Mouse (Mus musculus) kidney, adult 18-20 months (tissue): ENCODE measurements around the gene Zbtb16.

Experiments
- DNase-seq: peaks from one replicate; pipeline ENCODE4 v3.0.0; 2021

The Zbtb16 gene

GRCm38 (mm10) chr9:48835631-48836565, at the start of gene Zbtb16:
TSS of gene Zbtb16 (minus strand) at chr9:48836222.
- DNase-seq = peak; percentile 89

DNA sequence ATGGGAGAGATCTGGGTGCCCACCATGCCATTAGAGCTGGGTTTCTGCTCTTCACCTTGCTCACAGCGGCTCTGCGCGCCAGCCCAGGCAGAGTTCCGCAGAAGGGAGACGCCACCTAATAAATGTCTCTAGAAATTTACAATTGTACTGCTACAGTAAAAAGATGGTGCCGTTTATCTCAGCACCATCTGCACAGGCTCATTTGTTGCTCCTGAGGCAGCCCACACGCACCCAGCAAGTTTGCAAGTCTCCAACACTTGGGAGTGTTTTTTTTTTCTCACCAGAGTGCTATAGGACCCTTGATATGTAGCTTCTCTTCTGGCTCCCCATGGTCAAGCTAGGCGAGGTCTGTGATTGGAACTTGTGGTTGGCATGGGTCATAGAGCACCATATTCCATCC, 36.9 kb upstream of the Zbtb16 start:
- DNase-seq = no peak

- no peak for DNase-seq
Observed at GRCm38 (mm10) chr9:48866523-48867121, 30.6 kb upstream of the Zbtb16 start.

GRCm38 (mm10) chr9:48865235-48865634, 29.2 kb upstream of the Zbtb16 start:
- no peak for DNase-seq

GRCm38 (mm10) chr9:48861481-48861880, 25.5 kb upstream of the Zbtb16 start:
- no peak for DNase-seq

DNA sequence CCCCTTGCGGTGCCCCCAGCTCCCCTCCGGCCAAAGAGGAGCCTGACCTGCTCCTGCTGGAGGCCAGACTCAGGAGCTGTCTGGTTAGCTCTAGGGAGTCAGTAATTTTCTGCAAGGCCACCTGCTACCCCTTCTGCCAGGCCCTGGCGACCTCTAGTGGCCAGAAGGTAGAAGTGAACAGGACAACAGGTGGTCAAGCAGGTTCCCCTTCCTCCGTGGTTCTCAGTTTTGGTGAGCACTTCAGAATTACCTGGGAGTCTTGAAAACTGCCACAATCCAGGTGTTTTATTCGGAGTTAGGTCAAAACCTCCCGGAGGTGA, 24.5 kb upstream of the Zbtb16 start:
- DNase-seq = peak; percentile 79

- DNase-seq = no peak
Observed at GRCm38 (mm10) chr9:48859828-48860525, 24.0 kb upstream of the Zbtb16 start.

DNA sequence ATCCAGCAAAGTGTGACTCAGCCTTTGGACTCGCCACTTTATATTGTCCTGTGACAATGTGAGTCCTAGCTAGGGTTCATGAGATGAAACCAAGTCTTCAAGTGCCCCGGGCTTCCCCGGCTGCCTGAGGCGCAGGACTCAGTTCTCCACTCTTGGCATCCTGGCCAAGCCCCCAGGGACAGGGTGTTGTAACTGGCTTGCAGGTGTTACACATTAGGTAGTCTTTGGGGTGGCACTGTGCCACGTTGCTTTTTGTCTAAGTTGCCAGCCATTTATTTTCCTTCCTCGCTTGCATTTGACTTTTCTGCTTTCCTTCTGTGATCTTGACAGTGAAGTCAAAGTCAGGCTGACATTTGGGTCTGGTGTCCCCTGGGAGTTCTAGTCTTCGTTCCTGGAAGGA, 21.9 kb upstream of the Zbtb16 start:
- peak; percentile 6 for DNase-seq

GRCm38 (mm10) chr9:48856240-48856639, 20.2 kb upstream of the Zbtb16 start:
- DNase-seq = no peak

DNA sequence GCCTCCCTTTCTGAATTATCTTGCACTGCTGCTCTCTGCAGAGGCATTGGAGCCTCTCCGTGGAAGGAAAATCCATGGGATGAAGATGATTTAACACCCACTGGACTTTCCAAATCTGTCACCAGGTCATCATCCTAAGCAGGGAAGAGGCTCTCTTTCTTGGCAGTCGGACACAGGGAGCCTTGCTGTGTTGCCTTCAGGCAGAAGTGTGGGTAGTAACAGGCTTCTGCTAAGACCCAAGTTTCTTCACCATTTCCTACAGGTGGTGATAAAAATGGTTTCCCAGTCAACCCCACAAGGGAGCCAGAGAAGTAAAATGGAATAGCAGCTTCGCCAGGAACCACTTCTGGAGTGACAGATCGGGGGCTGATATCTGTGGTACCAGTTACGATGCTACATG, 13.5 kb upstream of the Zbtb16 start:
- DNase-seq = no peak

DNA sequence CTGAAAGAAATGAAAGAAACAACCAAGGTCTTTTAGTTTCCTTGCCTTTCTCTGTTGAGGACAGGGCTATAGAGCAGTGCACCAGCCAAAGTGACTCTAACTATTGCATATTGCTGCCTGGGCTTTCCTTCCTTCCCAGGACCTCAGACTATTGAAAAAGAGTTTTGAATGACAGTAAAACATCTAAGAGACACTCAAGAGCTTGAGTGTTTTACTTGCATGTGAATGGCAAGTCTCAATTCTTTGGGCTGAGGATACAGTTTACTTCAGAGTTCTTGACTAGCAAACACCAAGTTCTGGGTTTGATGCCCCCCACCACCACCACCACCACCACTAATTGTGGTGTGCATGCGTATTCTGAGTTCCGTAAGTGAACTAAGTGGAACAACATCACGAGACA, 3.5 kb upstream of the Zbtb16 start:
- no peak for DNase-seq

GRCm38 (mm10) chr9:48838346-48838745, 2.3 kb upstream of the Zbtb16 start:
- no peak for DNase-seq

DNA sequence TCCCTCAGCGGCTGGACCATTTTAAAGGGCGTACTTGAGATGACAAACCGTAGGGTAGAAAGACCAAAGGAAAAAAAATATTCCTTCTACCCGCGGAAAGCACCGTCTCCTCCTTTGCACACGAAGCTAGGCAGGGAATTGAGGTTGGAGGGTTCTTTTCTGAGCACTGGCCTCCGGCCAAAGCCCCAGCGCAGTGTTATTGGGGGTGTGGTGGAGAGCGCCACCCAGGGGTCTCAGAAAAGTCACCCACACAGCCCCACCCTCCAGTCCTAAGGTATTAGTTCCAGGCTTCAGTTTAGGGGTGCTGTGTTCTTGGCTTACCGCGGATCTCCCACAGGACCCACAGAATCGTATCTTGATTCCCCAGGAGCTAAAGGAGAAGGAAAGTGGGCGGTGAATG, 1.2 kb upstream of the Zbtb16 start:
- DNase-seq = peak; percentile 45

DNA sequence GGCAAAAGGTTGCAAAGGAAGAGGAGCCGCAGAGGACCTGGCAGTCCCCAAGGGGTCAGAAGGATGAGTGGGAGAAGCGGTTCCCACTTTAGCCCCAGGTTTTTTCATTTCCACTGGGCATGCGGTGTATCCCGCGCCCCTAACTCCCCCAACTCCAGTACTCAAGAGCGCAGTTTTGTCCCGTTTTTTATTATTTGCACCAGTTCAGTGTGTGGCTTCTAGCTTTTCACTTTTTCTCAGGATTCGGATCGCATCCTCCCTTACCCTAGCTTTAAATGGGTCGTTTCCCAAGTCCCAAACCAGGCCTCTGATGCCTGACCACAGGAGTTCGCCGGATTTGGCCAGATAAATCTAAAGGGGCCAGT, 526 bp upstream of the Zbtb16 start:
- DNase-seq = no peak

DNA sequence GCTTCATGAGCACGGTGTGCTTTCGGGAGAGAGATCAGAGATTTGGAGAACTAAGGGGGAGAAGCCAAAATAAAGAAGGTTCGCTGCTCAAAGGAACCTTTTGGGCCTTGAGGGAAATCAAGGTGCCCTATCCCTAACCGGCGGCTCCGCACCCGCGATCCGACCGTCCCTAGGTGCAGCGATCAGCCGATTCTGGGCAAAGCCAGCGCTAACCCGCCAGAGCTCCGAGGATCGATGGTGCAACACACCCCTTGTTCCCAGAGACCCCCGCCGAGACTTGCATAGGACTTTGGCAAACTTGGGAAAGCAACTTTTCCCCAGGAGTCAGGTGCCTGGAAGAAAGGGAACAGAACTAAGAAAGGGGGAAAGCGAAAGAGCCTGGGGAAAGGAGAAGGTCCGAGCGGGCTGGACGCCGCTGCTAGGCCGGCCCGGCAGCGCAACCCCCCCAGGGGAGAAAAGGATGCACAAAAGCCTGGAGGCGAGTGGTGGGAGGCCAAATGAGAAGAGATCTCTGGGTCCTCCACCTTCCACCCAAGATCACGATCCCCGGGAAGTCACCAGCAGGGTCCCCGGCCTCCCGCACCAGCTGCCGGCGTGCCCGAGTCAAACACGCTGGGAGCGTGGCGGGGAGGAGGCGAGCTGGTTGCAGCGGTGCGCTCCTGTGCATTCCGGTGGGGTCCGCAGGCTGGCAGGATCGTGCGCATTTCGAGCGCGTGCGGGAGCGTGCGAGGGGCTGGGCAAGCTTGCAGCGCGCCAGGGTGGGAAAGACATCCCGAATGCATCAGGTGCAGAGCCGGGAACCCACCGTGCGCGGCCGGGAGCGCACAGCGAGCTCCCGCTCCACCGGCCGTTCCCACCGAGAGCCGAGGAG, 1.2 kb downstream of the Zbtb16 start:
- peak; percentile 61 for DNase-seq

DNA sequence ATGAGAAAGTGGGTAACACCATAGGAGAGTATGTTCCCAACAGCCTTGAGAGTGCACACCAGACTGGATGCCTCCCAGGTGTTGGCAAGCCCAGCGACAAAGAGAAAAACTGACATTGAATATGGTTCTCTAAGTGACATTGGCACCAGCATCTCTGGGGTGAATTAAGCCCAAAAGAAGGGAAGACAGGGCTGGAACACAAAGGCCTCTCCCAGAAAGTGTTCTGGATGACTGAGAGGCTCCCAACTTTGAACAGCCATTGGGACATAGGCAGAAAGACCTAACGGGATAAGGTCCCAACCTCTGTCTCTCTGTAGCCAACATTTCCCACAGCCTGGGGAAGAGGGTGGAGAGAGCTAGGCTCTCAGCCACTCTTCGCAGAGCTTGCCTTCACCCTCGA, 2.0 kb downstream of the Zbtb16 start:
- DNase-seq = no peak

- no peak for DNase-seq
Observed at GRCm38 (mm10) chr9:48833493-48833892, 2.5 kb downstream of the Zbtb16 start.

- no peak for DNase-seq
Observed at GRCm38 (mm10) chr9:48832473-48833100, 3.4 kb downstream of the Zbtb16 start.

DNA sequence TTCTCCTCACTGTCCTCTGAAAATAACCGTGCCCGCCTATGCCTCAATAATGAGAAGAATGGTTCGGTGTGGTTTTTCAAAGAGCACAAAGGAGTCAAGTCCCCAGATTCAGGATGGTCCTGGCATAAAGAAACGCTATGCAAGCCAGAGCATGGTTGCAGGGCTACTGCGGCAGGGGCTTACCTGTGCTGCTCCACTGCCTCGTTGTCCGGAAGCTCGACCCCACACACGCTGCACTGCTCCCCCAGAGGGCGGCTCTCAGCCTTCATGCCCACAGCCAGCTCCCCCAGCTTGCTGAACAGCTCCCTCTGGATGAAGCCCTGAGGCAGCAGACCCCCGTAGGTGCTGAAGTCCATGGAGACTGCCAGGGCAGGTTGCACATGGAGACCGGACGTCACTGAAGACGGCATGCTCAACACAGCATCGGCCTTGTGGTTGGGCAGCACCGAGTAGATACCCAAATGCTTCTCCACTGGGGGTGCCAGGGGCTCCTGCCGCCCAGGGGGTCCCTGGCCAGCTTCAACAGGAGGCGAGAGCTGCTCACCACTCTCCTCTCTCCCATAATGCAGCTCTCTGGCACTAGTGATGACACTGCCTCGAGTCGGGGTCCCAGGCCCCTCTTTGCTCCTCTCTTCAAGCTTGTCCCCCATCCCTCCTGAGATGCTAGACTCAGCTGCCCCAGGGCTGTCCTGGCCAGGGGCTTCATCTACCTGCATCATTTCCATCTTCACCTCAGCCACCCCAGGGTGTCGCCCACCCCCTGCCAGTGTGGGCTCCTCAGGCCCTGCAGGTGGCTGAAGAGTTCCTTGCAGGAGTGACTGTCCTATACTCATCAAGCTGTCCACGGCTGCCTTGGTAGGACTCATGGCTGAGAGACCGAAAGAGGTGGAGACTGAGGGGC, 4.2 kb downstream of the Zbtb16 start:
- DNase-seq = no peak

GRCm38 (mm10) chr9:48828839-48829238, 7.2 kb downstream of the Zbtb16 start:
- no peak for DNase-seq

DNA sequence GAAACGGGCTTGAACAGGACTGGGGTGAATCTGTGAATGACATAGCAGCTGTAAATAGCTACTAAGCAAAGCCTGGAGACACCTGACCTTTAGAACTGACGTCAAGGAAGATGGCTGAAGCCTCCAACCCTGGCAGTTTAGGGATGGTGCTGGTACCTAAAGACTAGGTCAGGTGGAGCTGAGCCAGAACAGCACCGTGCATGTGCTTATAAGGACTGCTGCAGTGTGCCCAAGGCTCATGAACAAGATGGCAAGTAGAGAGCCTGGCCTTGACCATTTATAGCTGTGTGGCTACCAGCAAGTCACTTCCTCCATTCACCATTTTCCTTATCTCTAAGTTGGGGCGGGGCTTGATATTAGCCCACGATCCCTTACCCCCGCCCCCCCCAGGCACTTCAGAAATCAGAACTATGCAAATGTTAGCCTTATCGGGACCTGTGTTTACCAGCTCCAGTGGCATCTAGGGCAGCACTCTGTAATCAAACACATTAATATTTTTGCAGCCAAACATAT, 9.6 kb downstream of the Zbtb16 start:
- DNase-seq = no peak
